Mouse (Mus musculus) CD4-positive helper T cell, adult 2 months (primary cell): ENCODE data around the gene Cytl1.

ENCODE experiments used
- DNase-seq: peaks from one replicate; pipeline ENCODE4 v3.0.0-alpha.2; 2012; ENCODE audit warnings: low read depth, missing footprints, low spot score

Cytl1 gene

DNA sequence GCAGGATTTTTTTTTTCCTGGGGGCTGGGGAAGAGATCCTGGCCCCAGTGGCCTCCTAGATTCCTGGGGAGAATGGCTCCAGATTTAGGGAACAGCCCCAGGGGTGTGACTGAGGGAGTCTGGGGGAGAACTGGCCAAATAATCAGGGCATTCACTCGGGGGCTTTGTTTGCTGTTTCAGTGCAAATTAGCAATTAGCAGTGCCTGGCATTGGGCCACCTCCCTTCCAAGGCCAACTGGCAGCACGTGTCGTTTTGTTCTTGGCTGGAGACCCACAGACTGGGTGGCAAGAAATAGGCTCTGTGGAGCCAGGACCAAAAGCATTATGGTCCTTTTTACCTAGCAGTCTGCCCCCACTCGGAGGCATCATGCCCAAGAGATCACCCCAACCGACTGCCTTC, 33.7 kb downstream of the Cytl1 start:
- DNase-seq: no peak

DNA sequence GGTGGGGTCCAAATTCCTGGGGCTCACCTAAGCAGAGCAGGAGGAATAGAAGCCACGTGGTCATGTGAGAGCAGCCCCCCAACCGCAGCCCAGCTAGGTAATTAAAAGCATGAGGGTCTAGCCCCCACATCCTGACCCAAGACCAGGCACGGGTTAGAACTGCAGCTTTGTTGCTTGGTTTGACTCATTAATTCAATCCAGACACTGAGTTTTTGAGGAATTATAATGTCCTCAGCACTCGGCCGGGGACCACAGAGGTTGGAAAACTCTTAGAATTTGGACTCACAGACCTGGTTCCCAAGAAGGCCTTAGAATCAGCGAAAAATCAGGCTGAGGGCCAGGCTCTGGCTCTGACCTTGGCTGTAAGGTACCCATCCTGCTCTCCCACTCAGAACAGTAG, 35.6 kb downstream of the Cytl1 start:
- no peak for DNase-seq

DNA sequence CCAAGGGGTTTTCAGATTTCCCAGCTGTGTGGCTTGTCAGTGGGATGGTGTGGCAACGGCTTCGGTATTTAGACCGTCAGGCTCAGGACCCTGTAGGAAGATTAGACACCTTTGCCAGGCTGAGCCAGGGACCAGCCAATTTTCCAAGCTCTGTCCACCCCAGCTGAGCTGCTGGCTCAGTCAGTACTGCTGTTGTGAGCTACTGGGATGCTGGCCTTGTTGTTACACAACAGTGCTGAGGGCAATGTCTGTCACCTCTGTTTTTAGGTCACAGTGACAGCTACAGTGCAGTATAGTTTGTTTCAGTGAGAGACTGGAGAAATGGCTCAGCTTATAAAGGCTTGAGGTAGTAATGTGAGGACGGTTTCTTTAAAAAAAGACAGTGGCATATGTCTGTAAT, 38.7 kb downstream of the Cytl1 start:
- no peak for DNase-seq

DNA sequence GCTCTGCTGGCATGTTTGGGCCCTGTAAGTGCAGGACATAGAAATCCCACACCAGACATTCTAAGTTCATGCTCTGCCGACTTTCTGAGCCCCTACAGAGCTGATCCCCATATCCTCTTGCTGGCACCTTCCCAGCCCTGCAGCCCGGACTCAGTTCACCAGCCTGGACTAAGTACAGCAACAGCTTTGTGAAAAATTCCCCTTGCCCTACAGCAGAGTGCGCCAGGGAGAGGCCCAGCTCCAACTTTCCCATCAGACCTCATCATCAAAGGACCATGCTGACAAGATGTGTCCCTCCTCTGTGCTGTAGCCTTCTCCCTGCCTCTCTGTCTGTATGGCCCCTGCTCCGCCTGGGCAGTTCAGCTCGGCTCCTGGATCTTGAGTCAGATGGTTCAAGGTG, 40.4 kb downstream of the Cytl1 start:
- no peak for DNase-seq

DNA sequence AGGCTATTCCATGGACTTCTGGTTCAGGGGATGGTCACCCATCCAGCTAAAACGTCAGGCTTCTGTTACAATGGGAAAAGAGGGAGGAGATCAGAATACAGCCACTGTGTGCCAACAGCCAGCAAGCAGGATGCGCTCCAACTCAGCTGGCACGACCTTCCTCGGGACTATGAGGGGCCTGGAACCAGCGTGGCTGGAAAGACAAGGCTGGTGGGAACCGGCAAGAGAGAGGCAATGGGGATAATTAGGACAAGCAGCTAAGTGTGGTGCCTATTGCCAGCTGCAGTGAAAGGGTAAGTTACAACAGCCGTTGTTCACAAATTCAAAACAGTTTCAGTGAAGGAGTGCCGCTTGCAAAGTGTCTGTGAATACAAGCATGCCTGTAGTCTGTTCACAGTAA, 48.0 kb downstream of the Cytl1 start:
- DNase-seq: no peak

DNA sequence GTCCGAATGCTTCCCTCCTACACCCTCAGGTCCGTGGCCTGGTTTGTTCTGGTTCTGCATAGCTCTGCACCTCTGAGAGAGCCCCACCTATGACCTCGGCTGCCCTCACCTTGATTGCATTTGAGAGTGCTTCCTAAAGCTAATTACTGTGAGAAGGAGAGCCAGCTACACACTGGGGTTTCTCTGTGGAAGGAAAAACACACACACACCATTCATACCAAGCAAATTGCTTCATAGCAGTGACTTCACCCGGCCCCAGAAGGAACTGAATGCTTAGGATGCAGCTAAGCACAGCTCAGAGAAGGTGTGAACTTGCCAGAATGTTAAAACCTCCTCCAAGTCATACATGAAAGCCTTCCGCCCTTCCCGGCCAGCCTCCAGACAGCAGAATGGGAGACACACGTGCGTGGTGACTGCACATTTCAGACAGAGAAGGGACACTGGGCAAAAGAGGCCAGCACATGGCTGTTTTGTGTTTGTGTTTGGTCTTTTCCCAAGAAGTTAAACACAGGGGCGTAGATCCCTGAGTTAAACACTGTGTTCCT, 49.6 kb downstream of the Cytl1 start:
- DNase-seq: no peak
